Mouse (Mus musculus) neural tube, embryonic 13.5 days (tissue): ENCODE measurements around the gene Phf5a. TPM values are rescaled to one million over a fixed set of nuclear protein-coding genes. Genes with fewer than 3 reads are reported as not detected.

Source experiments
- ATAC-seq: fragments of 200-750 bp; cut with Nextera tagmentation; 2 replicates; pipeline ENCODE4 v1.8.0; 2017; ENCODE audit warnings: low read depth, mild to moderate bottlenecking, moderate TSS enrichment, moderate library complexity
- H3K27ac ChIP-seq: fragments of 300-500 bp; sonication (generic); replicated peaks from 2 replicates; pipeline ENCODE4 v1.5.1; 2015; ENCODE audit warnings: moderate library complexity, mild to moderate bottlenecking, inconsistent platforms
- H3K27me3 ChIP-seq: fragments of 300-500 bp; sonication (generic); 2 replicates; pipeline ENCODE4 v1.6.1; 2015; ENCODE audit warnings: mild to moderate bottlenecking, inconsistent platforms
- H3K36me3 ChIP-seq: fragments of 300-500 bp; sonication (generic); 2 replicates; pipeline ENCODE4 v1.6.1; 2015; ENCODE audit warnings: mild to moderate bottlenecking, inconsistent platforms
- H3K4me1 ChIP-seq: fragments of 300-500 bp; sonication (generic); replicated peaks from 2 replicates; pipeline ENCODE4 v1.6.1; 2015; ENCODE audit warnings: inconsistent platforms
- H3K4me2 ChIP-seq: fragments of 300-500 bp; sonication (generic); 2 replicates; pipeline ENCODE4 v1.6.1; 2015; ENCODE audit warnings: inconsistent platforms, mild to moderate bottlenecking, moderate library complexity
- H3K4me3 ChIP-seq: fragments of 300-500 bp; sonication (generic); 2 replicates; pipeline ENCODE4 v1.5.1; 2015; ENCODE audit warnings: mild to moderate bottlenecking, inconsistent platforms
- H3K9ac ChIP-seq: fragments of 300-500 bp; sonication (generic); 2 replicates; pipeline ENCODE4 v1.6.1; 2015; ENCODE audit warnings: moderate library complexity, mild to moderate bottlenecking, inconsistent platforms
- H3K9me3 ChIP-seq: fragments of 300-500 bp; sonication (generic); 2 replicates; pipeline ENCODE4 v1.6.1; 2016; ENCODE audit warnings: inconsistent platforms
- WGBS: fragments of 180-500 bp; shearing (Covaris S2); methylation state at CpG from one replicate; pipeline ENCODE4 v1.1.7; 2015; 5-methylcytosine and 5-hydroxymethylcytosine counted together
- polyA plus RNA-seq: library from polyadenylated mRNA; unstranded; fragments of >200 nt; fragmentation: Nextera tagmentation; extraction: Ambion mirVana; gene quantifications from 2 replicates; pipeline ENCODE4 v1.2.1, GENCODE M21; 2015

Gene Phf5a
- polyA plus RNA-seq, 1 experiment from 2014 or later = 129 TPM

- Histone ChIP-seq H3K4me3 (peak within 1 kb of the TSS; percentile 97), H3K27ac (peak within 1 kb of the TSS; percentile 98), H3K4me1 (peaks cover 28% of the 10 kb centered on the region), H3K9ac (peak within 1 kb of the TSS; percentile 92), H3K27me3 (no peaks in the 10 kb centered on the region), H3K36me3 (peaks cover 32% of the 10 kb centered on the region), H3K4me2 (peak within 1 kb of the TSS; percentile 95), H3K9me3 (no peaks in the 10 kb centered on the region)
- peak; percentile 83 for ATAC-seq
- 1% methylated on average over 53 of the region's 53 CpGs for WGBS
These were observed 788 bp upstream of the Phf5a start, which contains the start of gene Aco2 for GRCm38 (mm10) chr15:81872262-81873136. Gene Aco2, plus strand, starts transcription at chr15:81872309.

DNA sequence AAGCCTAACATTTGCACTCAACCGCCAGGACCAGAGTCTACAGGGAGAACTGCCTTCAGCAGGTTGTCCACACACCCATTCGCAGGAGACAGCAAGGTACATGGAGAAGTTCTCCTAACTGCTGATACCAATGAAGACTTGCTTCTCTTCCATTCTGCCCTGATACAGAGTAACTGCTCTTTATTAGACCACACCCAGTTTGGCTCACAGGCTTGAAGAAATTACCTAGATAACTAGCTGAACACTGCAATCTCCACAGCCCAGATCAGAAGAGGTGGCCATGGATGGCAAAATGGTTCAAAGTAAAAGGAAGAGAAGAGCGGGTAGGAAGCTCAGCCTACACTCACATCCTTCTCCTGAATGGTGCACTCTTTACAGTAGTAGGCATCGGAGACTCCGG lies 1.7 kb downstream of the Phf5a start:
- H3K4me3 ChIP-seq = no peak overlapping the region
- 96% methylated on average over 5 of the region's 5 CpGs for WGBS
- no peaks in the 10 kb centered on the region for H3K9me3 ChIP-seq
- no peak overlapping the region for H3K9ac ChIP-seq
- no peak for ATAC-seq
- H3K27me3 ChIP-seq = no peaks in the 10 kb centered on the region
- no peak overlapping the region for H3K27ac ChIP-seq
- H3K36me3 ChIP-seq = peaks cover 57% of the 10 kb centered on the region
- no peak overlapping the region for H3K4me2 ChIP-seq
- peaks cover 28% of the 10 kb centered on the region for H3K4me1 ChIP-seq

GRCm38 (mm10) chr15:81864238-81864637 lies 7.5 kb downstream of the Phf5a start:
- ATAC-seq = no peak
- 94% methylated on average over 7 of the region's 7 CpGs for WGBS
- no peak overlapping the region for H3K4me3 ChIP-seq
- H3K27me3 ChIP-seq = no peaks in the 10 kb centered on the region
- no peak overlapping the region for H3K9ac ChIP-seq
- peaks cover 55% of the 10 kb centered on the region for H3K36me3 ChIP-seq
- peaks cover 5% of the 10 kb centered on the region; the same call in 1 of the 2 replicates for H3K4me1 ChIP-seq
- H3K4me2 ChIP-seq = no peak overlapping the region
- no peaks in the 10 kb centered on the region for H3K9me3 ChIP-seq
- H3K27ac ChIP-seq = no peak overlapping the region

- peak overlapping the region; percentile 94 for H3K4me2 ChIP-seq
- peaks cover 30% of the 10 kb centered on the region for H3K4me1 ChIP-seq
- peaks cover 19% of the 10 kb centered on the region for H3K36me3 ChIP-seq
- WGBS = 41% methylated on average over 8 of the region's 8 CpGs
- H3K27ac ChIP-seq = peak overlapping the region; percentile 69
- no peaks in the 10 kb centered on the region for H3K9me3 ChIP-seq
- H3K9ac ChIP-seq = peak overlapping the region; percentile 22; the same call in 1 of the 2 replicates
- H3K4me3 ChIP-seq = peak overlapping the region; percentile 92; the same call in 1 of the 2 replicates
- ATAC-seq = no peak
- H3K27me3 ChIP-seq = no peaks in the 10 kb centered on the region
These were observed 11.1 kb downstream of the Phf5a start for GRCm38 (mm10) chr15:81860471-81861135.

GRCm38 (mm10) chr15:81859330-81860255 lies 12.1 kb downstream of the Phf5a start:
- Histone ChIP-seq H3K4me2 (peak overlapping the region; percentile 94), H3K27ac (peak overlapping the region; percentile 96), H3K9ac (peak overlapping the region; percentile 90), H3K4me1 (peaks cover 40% of the 10 kb centered on the region), H3K27me3 (no peaks in the 10 kb centered on the region), H3K9me3 (no peaks in the 10 kb centered on the region), H3K36me3 (peaks cover 10% of the 10 kb centered on the region), H3K4me3 (peak overlapping the region; percentile 92)
- WGBS = under 1% methylated on average over 39 of the region's 39 CpGs
- peak; percentile 82 for ATAC-seq

- Histone ChIP-seq H3K27ac (peak within 1 kb of the TSS; percentile 96), H3K4me2 (peak within 1 kb of the TSS; percentile 94), H3K9ac (peak within 1 kb of the TSS; percentile 90), H3K9me3 (no peaks in the 10 kb centered on the region), H3K27me3 (no peaks in the 10 kb centered on the region), H3K4me3 (peak within 1 kb of the TSS; percentile 92), H3K36me3 (peaks cover under 1% of the 10 kb centered on the region; the same call in 1 of the 2 replicates), H3K4me1 (peaks cover 41% of the 10 kb centered on the region)
- 0 out of 2 replicates have a peak, but pooled peaks have one; percentile 2 for ATAC-seq
- under 1% methylated on average over 44 of the region's 44 CpGs for WGBS
These were observed 13.0 kb downstream of the Phf5a start, which contains the start of gene Tob2 for GRCm38 (mm10) chr15:81858517-81859329. Gene Tob2, minus strand, starts transcription at chr15:81858796.

- Histone ChIP-seq H3K27ac (peak overlapping the region; percentile 96), H3K27me3 (no peaks in the 10 kb centered on the region), H3K4me3 (peak overlapping the region; percentile 92), H3K36me3 (no peaks in the 10 kb centered on the region), H3K9ac (peak overlapping the region; percentile 90), H3K9me3 (no peaks in the 10 kb centered on the region), H3K4me2 (peak overlapping the region; percentile 94), H3K4me1 (peaks cover 41% of the 10 kb centered on the region)
- 0 out of 2 replicates have a peak, but pooled peaks have one; percentile 2 for ATAC-seq
- under 1% methylated on average over 23 of the region's 23 CpGs for WGBS
These were observed 13.6 kb downstream of the Phf5a start for GRCm38 (mm10) chr15:81858138-81858516.

DNA sequence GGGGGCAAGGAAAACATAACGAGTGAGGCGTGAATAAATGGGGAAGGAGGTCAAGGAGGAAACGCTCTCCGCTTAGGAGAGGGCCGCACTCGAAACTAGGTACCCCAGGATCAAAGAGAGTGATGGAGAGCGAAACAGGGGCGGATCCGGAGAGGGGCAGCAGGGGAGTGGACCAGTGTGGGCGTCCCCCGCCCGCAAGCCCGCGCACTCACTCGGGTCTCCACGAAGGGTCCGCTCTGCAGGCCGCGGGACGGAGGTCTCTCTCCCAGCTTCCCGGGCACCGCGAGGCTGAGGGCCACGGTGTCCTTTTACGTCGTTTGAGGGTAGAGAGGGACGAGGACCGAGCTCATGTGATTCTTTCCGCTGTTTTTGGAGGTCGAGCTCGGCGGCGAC lies 14.0 kb downstream of the Phf5a start:
- H3K36me3 ChIP-seq = no peaks in the 10 kb centered on the region
- WGBS = under 1% methylated on average over 33 of the region's 33 CpGs
- H3K4me3 ChIP-seq = peak overlapping the region; percentile 92
- no peaks in the 10 kb centered on the region for H3K9me3 ChIP-seq
- ATAC-seq = no peak
- no peaks in the 10 kb centered on the region for H3K27me3 ChIP-seq
- H3K4me2 ChIP-seq = peak overlapping the region; percentile 94
- peak overlapping the region; percentile 96 for H3K27ac ChIP-seq
- peaks cover 41% of the 10 kb centered on the region for H3K4me1 ChIP-seq
- peak overlapping the region; percentile 90 for H3K9ac ChIP-seq

- ATAC-seq = no peak
- WGBS = 2% methylated on average over 14 of the region's 14 CpGs
- peak overlapping the region; percentile 90 for H3K9ac ChIP-seq
- no peaks in the 10 kb centered on the region for H3K9me3 ChIP-seq
- peaks cover 41% of the 10 kb centered on the region for H3K4me1 ChIP-seq
- H3K36me3 ChIP-seq = peaks cover 2% of the 10 kb centered on the region; the same call in 1 of the 2 replicates
- H3K27me3 ChIP-seq = no peaks in the 10 kb centered on the region
- peak overlapping the region; percentile 92 for H3K4me3 ChIP-seq
- peak overlapping the region; percentile 96 for H3K27ac ChIP-seq
- peak overlapping the region; percentile 94 for H3K4me2 ChIP-seq
These were observed 14.6 kb downstream of the Phf5a start for GRCm38 (mm10) chr15:81856938-81857723.
